In genomic region chr1:171849454-171849853, GRCm38 (mm10) we compare ENCODE assay signal across 11 mouse cellular contexts. TPM values are rescaled to one million over a fixed set of nuclear protein-coding genes. Genes with fewer than 3 reads are reported as not detected.
DNase-seq lines count a peak whose midpoint lies in the region; ATAC-seq lines count a peak whose summit lies in the region.
"Had no signal": no experiment of that assay in that cellular context is flagged by ENCODE, and none has a peak within 500 bp of the region (broad histone marks: within the 10 kb centered on the region; RNA-seq: fewer than 3 reads in every experiment).

No protein-coding gene starts in this region.

- 0 out of 2 replicates have a peak, but pooled peaks cover 3% of the 10 kb centered on the region for H3K4me1 ChIP-seq in liver, embryonic 15.5 days (replicated peaks)
- H3K4me1 ChIP-seq in forebrain, embryonic 12.5 days: no peaks in the 10 kb centered on the region
- H3K4me1 ChIP-seq: limb, embryonic 13.5 days had no signal

- H3K27ac ChIP-seq in liver, embryonic 15.5 days (replicated peaks): peak overlapping the region; percentile 55; the same call in 1 of the 2 replicates
- no peak overlapping the region for H3K27ac ChIP-seq in forebrain, embryonic 12.5 days
- H3K27ac ChIP-seq: limb, embryonic 13.5 days had no signal

- H3K4me3 ChIP-seq in liver, embryonic 15.5 days (replicated peaks): no peak overlapping the region
- H3K4me3 ChIP-seq in forebrain, embryonic 12.5 days (replicated peaks): no peak overlapping the region
- H3K4me3 ChIP-seq: limb, embryonic 13.5 days had no signal

- H3K4me2 ChIP-seq in liver, embryonic 15.5 days: no peak overlapping the region
- H3K4me2 ChIP-seq in forebrain, embryonic 12.5 days: no peak overlapping the region
- H3K4me2 ChIP-seq: limb, embryonic 13.5 days had no signal

- no peaks in the 10 kb centered on the region for H3K36me3 ChIP-seq in liver, embryonic 15.5 days (replicated peaks)
- no peaks in the 10 kb centered on the region for H3K36me3 ChIP-seq in forebrain, embryonic 12.5 days (replicated peaks)
- H3K36me3 ChIP-seq: limb, embryonic 13.5 days had no signal

- peak; percentile 27 for DNase-seq in left cerebral cortex, adult 11 months (ENCODE audit: low spot score)
- DNase-seq in left cerebral cortex, postnatal 4 days: no peak
- DNase-seq in natural killer cell, adult 2 months (ENCODE audit: low spot score in 2 of 2): peak; percentile 46 to 60
- DNase-seq in thymus, postnatal 36 days: no peak
- DNase-seq: kidney, postnatal 10 days had no signal

- intact Hi-C loops in left cerebral cortex, postnatal 4 days (cut with DNase I): no loop called here

- H3K9me3 ChIP-seq in liver, embryonic 15.5 days (replicated peaks): no peaks in the 10 kb centered on the region
- no peaks in the 10 kb centered on the region for H3K9me3 ChIP-seq in forebrain, embryonic 12.5 days
- H3K9me3 ChIP-seq: limb, embryonic 13.5 days had no signal

- peak; percentile 81 for ATAC-seq in common myeloid progenitor, adult 5-6 weeks (replicated peaks; ENCODE audit: low read depth, poor library complexity, severe bottlenecking)
- ATAC-seq in liver, embryonic 15.5 days (ENCODE audit: insufficient read depth): peak; percentile 66
- no peak for ATAC-seq in forebrain, embryonic 12.5 days (ENCODE audit: low FRiP score)

- H3K27me3 ChIP-seq in liver, embryonic 15.5 days: no peaks in the 10 kb centered on the region
- H3K27me3 ChIP-seq in forebrain, embryonic 12.5 days: no peaks in the 10 kb centered on the region
- H3K27me3 ChIP-seq: limb, embryonic 13.5 days had no signal

- WGBS in liver, embryonic 15.5 days (ENCODE audit: insufficient replicate concordance): 25% methylated on average over 5 of the region's 5 CpGs
- WGBS in forebrain, embryonic 12.5 days: 93% methylated on average over 5 of the region's 5 CpGs

- H3K9ac ChIP-seq in liver, embryonic 15.5 days: no peak overlapping the region
- H3K9ac ChIP-seq in forebrain, embryonic 12.5 days: no peak overlapping the region
- H3K9ac ChIP-seq: limb, embryonic 13.5 days had no signal

RNA-seq across cellular contexts. Expression of gene Cd84, which starts 10.0 kb away (rescaled TPM):
- 1 to 10 TPM; 1.3 to 1.4 TPM for total RNA-seq in left cerebral cortex, postnatal 4 days (2021)
- total RNA-seq in common myeloid progenitor, adult 5-6 weeks (2017): 63.3 and 80.2 TPM in 2 replicates
- polyA plus RNA-seq in liver, embryonic 15.5 days (2015; fragmentation: Nextera tagmentation; extraction: Ambion mirVana): 5.4 and 6.2 TPM in 2 replicates
- 0.32 and 0.52 TPM in 2 replicates for polyA plus RNA-seq in forebrain, embryonic 12.5 days (2016; fragmentation: Nextera tagmentation; extraction: Ambion mirVana)

RNA-seq across cellular contexts. Expression of gene Gm10521, which starts 46.0 kb away (rescaled TPM):
- total RNA-seq in left cerebral cortex, postnatal 4 days (2021): not detected
- 1.8 and 2.6 TPM in 2 replicates for total RNA-seq in common myeloid progenitor, adult 5-6 weeks (2017)
- polyA plus RNA-seq in liver, embryonic 15.5 days (2015; fragmentation: Nextera tagmentation; extraction: Ambion mirVana): not detected in 2 replicates
- not detected in 2 replicates for polyA plus RNA-seq in forebrain, embryonic 12.5 days (2016; fragmentation: Nextera tagmentation; extraction: Ambion mirVana)
- polyA plus RNA-seq: brain, embryonic 14.5 days; embryonic facial prominence, embryonic 11.5 days; limb, embryonic 13.5 days had no signal

Comparison
In these comparisons a context has a peak if more than half of its experiments do, and no peak if none do; other contexts are left out.
1. DNase-seq: peak in left cerebral cortex, adult 11 months (single experiment) and natural killer cell, adult 2 months (2 of 2); none in left cerebral cortex, postnatal 4 days (single experiment) and thymus, postnatal 36 days (0 of 2).
2. RNA of gene Cd84, which starts 10.0 kb away (total RNA-seq): 63.3 to 80.2 TPM in common myeloid progenitor, adult 5-6 weeks; 1.3 to 1.4 TPM in left cerebral cortex, postnatal 4 days; every median in the first group is over 10 times any median in the second.